Mouse (Mus musculus): ENCODE results near the gene Nos3. TPM values are rescaled to one million over a fixed set of nuclear protein-coding genes. Genes with fewer than 3 reads are reported as not detected.

Gene Nos3
- polyA plus RNA-seq, 1 experiment: not detected

- TF ChIP-seq CTCF (IDR thresholded peaks at IDR 0.05; ENCODE audit: control insufficient read depth, insufficient read depth, low read length) (no peak), POLR2A (IDR thresholded peaks at IDR 0.05; ENCODE audit: borderline replicate concordance, control insufficient read depth, low read depth, low read length) (no peak)
- Histone ChIP-seq H3K4me1 (ENCODE audit: control insufficient read depth, insufficient read depth, low read length) (no peaks in the 10 kb centered on the region), H3K4me3 (replicated peaks; ENCODE audit: control insufficient read depth, low read depth, low read length) (no peak overlapping the region), H3K27ac (ENCODE audit: control insufficient read depth, insufficient read depth, low read depth, low read length, poor library complexity) (no peak overlapping the region)
- 85% methylated on average over 5 of the region's 5 CpGs for WGBS
These were observed 36.4 kb downstream of the Nos3 start for GRCm38 (mm10) chr5:24400911-24401605.

GRCm38 (mm10) chr5:24401969-24402368, 37.4 kb downstream of the Nos3 start:
- TF ChIP-seq POLR2A (IDR thresholded peaks at IDR 0.05; ENCODE audit: borderline replicate concordance, control insufficient read depth, low read depth, low read length) (no peak), CTCF (IDR thresholded peaks at IDR 0.05; ENCODE audit: control insufficient read depth, insufficient read depth, low read length) (no peak)
- WGBS: 84% methylated on average over 9 of the region's 9 CpGs
- Histone ChIP-seq H3K4me3 (replicated peaks; ENCODE audit: control insufficient read depth, low read depth, low read length) (no peak overlapping the region), H3K27ac (ENCODE audit: control insufficient read depth, insufficient read depth, low read depth, low read length, poor library complexity) (no peak overlapping the region), H3K4me1 (ENCODE audit: control insufficient read depth, insufficient read depth, low read length) (no peaks in the 10 kb centered on the region)

GRCm38 (mm10) chr5:24404594-24405360, 40.2 kb downstream of the Nos3 start:
- Histone ChIP-seq H3K27ac (ENCODE audit: control insufficient read depth, insufficient read depth, low read depth, low read length, poor library complexity) (no peak overlapping the region), H3K4me1 (ENCODE audit: control insufficient read depth, insufficient read depth, low read length) (no peaks in the 10 kb centered on the region), H3K4me3 (replicated peaks; ENCODE audit: control insufficient read depth, low read depth, low read length) (no peak overlapping the region)
- 63% methylated on average over 6 of the region's 6 CpGs for WGBS
- TF ChIP-seq CTCF (IDR thresholded peaks at IDR 0.05; ENCODE audit: control insufficient read depth, insufficient read depth, low read length): no peak
- TF ChIP-seq POLR2A (IDR thresholded peaks at IDR 0.05; ENCODE audit: borderline replicate concordance, control insufficient read depth, low read depth, low read length): no peak

- 79% methylated on average over 3 of the region's 3 CpGs for WGBS
- no peak for TF ChIP-seq POLR2A (IDR thresholded peaks at IDR 0.05; ENCODE audit: borderline replicate concordance, control insufficient read depth, low read depth, low read length)
- H3K4me1 ChIP-seq (ENCODE audit: control insufficient read depth, insufficient read depth, low read length): no peaks in the 10 kb centered on the region
These were observed 40.8 kb downstream of the Nos3 start for GRCm38 (mm10) chr5:24405389-24405876.

GRCm38 (mm10) chr5:24408651-24409050, 44.0 kb downstream of the Nos3 start:
- H3K4me3 ChIP-seq (replicated peaks; ENCODE audit: control insufficient read depth, low read depth, low read length): no peak overlapping the region
- TF ChIP-seq POLR2A (IDR thresholded peaks at IDR 0.05; ENCODE audit: borderline replicate concordance, control insufficient read depth, low read depth, low read length) (no peak), CTCF (IDR thresholded peaks at IDR 0.05; ENCODE audit: control insufficient read depth, insufficient read depth, low read length) (no peak)
- WGBS: 85% methylated on average over 13 of the region's 13 CpGs
- H3K4me1 ChIP-seq (ENCODE audit: control insufficient read depth, insufficient read depth, low read length): no peaks in the 10 kb centered on the region
- no peak overlapping the region for H3K27ac ChIP-seq (ENCODE audit: control insufficient read depth, insufficient read depth, low read depth, low read length, poor library complexity)

More at GRCm38 (mm10) chr5:24405389-24405876, 40.8 kb downstream of the Nos3 start:
- Histone ChIP-seq H3K27ac (ENCODE audit: control insufficient read depth, insufficient read depth, low read depth, low read length, poor library complexity) (no peak overlapping the region), H3K4me3 (replicated peaks; ENCODE audit: control insufficient read depth, low read depth, low read length) (no peak overlapping the region)

- Histone ChIP-seq H3K27ac (ENCODE audit: control insufficient read depth, insufficient read depth, low read depth, low read length, poor library complexity) (no peak overlapping the region), H3K4me3 (replicated peaks; ENCODE audit: control insufficient read depth, low read depth, low read length) (no peak overlapping the region), H3K4me1 (ENCODE audit: control insufficient read depth, insufficient read depth, low read length) (no peaks in the 10 kb centered on the region)
- WGBS: 77% methylated on average over 2 of the region's 2 CpGs
- TF ChIP-seq POLR2A (IDR thresholded peaks at IDR 0.05; ENCODE audit: borderline replicate concordance, control insufficient read depth, low read depth, low read length) (no peak), CTCF (IDR thresholded peaks at IDR 0.05; ENCODE audit: control insufficient read depth, insufficient read depth, low read length) (no peak)
These were observed 44.9 kb downstream of the Nos3 start for GRCm38 (mm10) chr5:24409466-24409865.

- no peak for TF ChIP-seq CTCF (IDR thresholded peaks at IDR 0.05; ENCODE audit: control insufficient read depth, insufficient read depth, low read length)
- 87% methylated on average over 2 of the region's 2 CpGs for WGBS
- Histone ChIP-seq H3K4me3 (replicated peaks; ENCODE audit: control insufficient read depth, low read depth, low read length) (no peak overlapping the region), H3K4me1 (ENCODE audit: control insufficient read depth, insufficient read depth, low read length) (no peaks in the 10 kb centered on the region; the same call in 1 of the 2 replicates), H3K27ac (ENCODE audit: control insufficient read depth, insufficient read depth, low read depth, low read length, poor library complexity) (no peak overlapping the region)
These were observed 47.5 kb downstream of the Nos3 start for GRCm38 (mm10) chr5:24412063-24412462.

GRCm38 (mm10) chr5:24413042-24413693, 48.6 kb downstream of the Nos3 start, which contains the start of gene Asic3:
Gene Asic3, plus strand, starts transcription at chr5:24413392.
- Histone ChIP-seq H3K27ac (ENCODE audit: control insufficient read depth, insufficient read depth, low read depth, low read length, poor library complexity) (0 out of 2 replicates have a peak within 1 kb of the TSS, but pooled peaks have one; percentile 11), H3K4me1 (ENCODE audit: control insufficient read depth, insufficient read depth, low read length) (no peaks in the 10 kb centered on the region; the same call in 1 of the 2 replicates), H3K4me3 (replicated peaks; ENCODE audit: control insufficient read depth, low read depth, low read length) (no peak within 1 kb of the TSS)
- WGBS: 17% methylated on average over 11 of the region's 11 CpGs
- TF ChIP-seq POLR2A (IDR thresholded peaks at IDR 0.05; ENCODE audit: borderline replicate concordance, control insufficient read depth, low read depth, low read length): no peak
- no peak for TF ChIP-seq CTCF (IDR thresholded peaks at IDR 0.05; ENCODE audit: control insufficient read depth, insufficient read depth, low read length)
